Mouse (Mus musculus): ENCODE data around the gene Pla2g7.

- TF ChIP-seq TAL1 (IDR thresholded peaks at IDR 0.05; ENCODE audit: low read length): no peak
- TF ChIP-seq GATA1 (IDR thresholded peaks at IDR 0.05; ENCODE audit: low read length): no peak
Measured at GRCm38 (mm10) chr17:43622076-43622475, 54.2 kb downstream of the Pla2g7 start.

Measured in erythroblast, embryonic 14.5 days (primary cell).